Mouse (Mus musculus) neural tube, embryonic 15.5 days (tissue): Measurements from ENCODE around the gene Gm21987. TPM values are rescaled to one million over a fixed set of nuclear protein-coding genes. Genes with fewer than 3 reads are reported as not detected.
"Not testable (repeated sequence)": the region's sequence is repeated elsewhere in the genome, so short reads cannot be mapped to it uniquely, and the experiment has no call there.

ENCODE experiments used
- ATAC-seq: fragments of 200-750 bp; cut with Nextera tagmentation; 2 replicates; pipeline ENCODE4 v1.8.0; 2017; ENCODE audit warnings: mild to moderate bottlenecking, moderate TSS enrichment, moderate library complexity; ENCODE audit not compliant: low FRiP score
- H3K27ac ChIP-seq: fragments of 300-500 bp; sonication (generic); replicated peaks from 2 replicates; pipeline ENCODE4 v1.5.1; 2015; ENCODE audit warnings: mild to moderate bottlenecking, inconsistent platforms
- H3K27me3 ChIP-seq: fragments of 300-500 bp; sonication (generic); replicated peaks from 2 replicates; pipeline ENCODE4 v1.6.1; 2015; ENCODE audit warnings: inconsistent platforms
- H3K36me3 ChIP-seq: fragments of 300-500 bp; sonication (generic); 2 replicates; pipeline ENCODE4 v1.6.1; 2015; ENCODE audit warnings: inconsistent platforms
- H3K4me1 ChIP-seq: fragments of 300-500 bp; sonication (generic); 2 replicates; pipeline ENCODE4 v1.6.1; 2015; ENCODE audit warnings: inconsistent platforms
- H3K4me2 ChIP-seq: fragments of 300-500 bp; sonication (generic); 2 replicates; pipeline ENCODE4 v1.6.1; 2015; ENCODE audit warnings: inconsistent platforms, mild to moderate bottlenecking, moderate library complexity
- H3K4me3 ChIP-seq: fragments of 300-500 bp; sonication (generic); replicated peaks from 2 replicates; pipeline ENCODE4 v1.5.1; 2015; ENCODE audit warnings: mild to moderate bottlenecking, inconsistent platforms
- H3K9ac ChIP-seq: fragments of 300-500 bp; sonication (generic); replicated peaks from 2 replicates; pipeline ENCODE4 v1.6.1; 2015; ENCODE audit warnings: mild to moderate bottlenecking, inconsistent platforms
- H3K9me3 ChIP-seq: fragments of 300-500 bp; sonication (generic); replicated peaks from 2 replicates; pipeline ENCODE4 v1.6.1; 2016; ENCODE audit warnings: inconsistent platforms
- WGBS: fragments of 180-500 bp; shearing (Covaris S2); methylation state at CpG from one replicate; pipeline ENCODE4 v1.1.7; 2015; ENCODE audit warnings: mixed read lengths; 5-methylcytosine and 5-hydroxymethylcytosine counted together
- polyA plus RNA-seq: library from polyadenylated mRNA; unstranded; fragments of >200 nt; fragmentation: Nextera tagmentation; extraction: Ambion mirVana; gene quantifications from 2 replicates; pipeline ENCODE4 v1.2.1, GENCODE M21; 2015

The Gm21987 gene
- polyA plus RNA-seq, 1 experiment from 2014 or later: not detected

DNA sequence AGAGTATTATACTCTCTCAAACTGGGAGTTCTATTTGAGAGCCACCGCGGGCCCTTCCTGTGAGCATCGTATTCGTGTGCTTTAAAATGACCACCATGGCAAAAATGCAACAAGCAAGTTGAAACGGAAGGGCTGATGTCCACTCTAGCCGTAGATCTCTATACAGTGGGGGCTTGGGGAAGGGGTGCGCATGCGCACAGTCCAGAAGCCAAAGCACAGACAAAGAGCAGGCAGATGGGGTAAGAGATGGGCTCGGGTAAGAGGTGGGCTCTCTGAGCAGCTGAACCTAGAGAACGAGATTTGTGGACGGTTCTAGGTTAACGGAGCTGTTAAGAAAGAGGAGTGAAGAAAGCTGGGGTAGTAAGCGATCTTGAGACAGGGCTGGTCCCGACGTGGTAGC is 22.5 kb upstream of the Gm21987 start:
- H3K4me3 ChIP-seq: no peak overlapping the region
- 91% methylated on average over 15 of the region's 15 CpGs for WGBS

DNA sequence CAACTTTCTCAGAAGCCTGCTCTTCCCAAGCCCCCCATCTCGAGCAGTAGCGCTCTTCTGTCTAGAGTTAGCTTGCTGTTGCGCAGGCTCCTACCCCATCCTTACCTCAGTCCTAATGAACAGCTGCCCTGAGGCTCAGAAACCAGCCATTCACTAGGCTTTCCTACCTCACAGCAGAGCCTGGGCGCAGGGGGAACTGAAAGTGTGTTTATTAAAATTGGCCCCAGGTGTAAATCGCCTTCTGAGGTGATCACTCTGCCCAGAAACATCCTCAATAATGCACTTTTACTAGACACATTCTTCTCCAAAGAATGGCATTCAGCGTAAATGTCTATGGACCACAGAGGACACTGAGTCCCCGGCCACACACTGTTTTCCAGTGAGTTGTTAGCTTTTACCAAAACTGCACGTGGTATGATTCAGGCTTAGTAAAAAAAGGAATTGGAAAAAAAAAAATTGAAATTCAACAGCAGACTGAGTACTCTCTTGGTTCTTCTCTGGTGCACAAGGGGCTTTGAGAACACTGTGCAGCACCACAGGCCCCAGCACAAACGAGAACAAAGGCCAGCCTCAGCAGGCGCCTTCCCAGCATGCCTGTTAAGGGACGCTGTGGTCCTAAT is 20.0 kb upstream of the Gm21987 start:
- no peak overlapping the region for H3K27ac ChIP-seq
- H3K4me1 ChIP-seq: no peaks in the 10 kb centered on the region
- 82% methylated on average over 11 of the region's 11 CpGs for WGBS
- H3K4me2 ChIP-seq: no peak overlapping the region
- no peak overlapping the region for H3K9ac ChIP-seq
- H3K9me3 ChIP-seq: no peaks in the 10 kb centered on the region
- H3K36me3 ChIP-seq: no peaks in the 10 kb centered on the region
- ATAC-seq: no peak
- no peaks in the 10 kb centered on the region for H3K27me3 ChIP-seq
- H3K4me3 ChIP-seq: no peak overlapping the region

More for the DNA sequence above, 22.5 kb upstream of the Gm21987 start:
- Histone ChIP-seq H3K36me3 (no peaks in the 10 kb centered on the region), H3K27me3 (no peaks in the 10 kb centered on the region), H3K27ac (no peak overlapping the region), H3K4me1 (no peaks in the 10 kb centered on the region), H3K9me3 (no peaks in the 10 kb centered on the region), H3K9ac (no peak overlapping the region), H3K4me2 (no peak overlapping the region)
- ATAC-seq: no peak

- no peaks in the 10 kb centered on the region for H3K9me3 ChIP-seq
- no peak overlapping the region for H3K4me2 ChIP-seq
- ATAC-seq: no peak
- WGBS: 90% methylated on average over 3 of the region's 3 CpGs
- no peak overlapping the region for H3K4me3 ChIP-seq
- H3K9ac ChIP-seq: no peak overlapping the region
- H3K36me3 ChIP-seq: no peaks in the 10 kb centered on the region
- H3K27ac ChIP-seq: no peak overlapping the region
- H3K27me3 ChIP-seq: no peaks in the 10 kb centered on the region
- H3K4me1 ChIP-seq: no peaks in the 10 kb centered on the region
Observed at GRCm38 (mm10) chr16:38329340-38329739, 17.5 kb upstream of the Gm21987 start.

- 41% methylated on average over 6 of the region's 6 CpGs for WGBS
- Histone ChIP-seq H3K27ac (no peak overlapping the region), H3K36me3 (no peaks in the 10 kb centered on the region), H3K4me3 (no peak overlapping the region), H3K9me3 (no peaks in the 10 kb centered on the region), H3K4me2 (no peak overlapping the region), H3K27me3 (no peaks in the 10 kb centered on the region), H3K9ac (no peak overlapping the region), H3K4me1 (no peaks in the 10 kb centered on the region)
- no peak for ATAC-seq
Observed at GRCm38 (mm10) chr16:38334431-38334830, 12.4 kb upstream of the Gm21987 start.

GRCm38 (mm10) chr16:38338077-38338476 is 8.8 kb upstream of the Gm21987 start:
- not testable (repeated sequence) for H3K9ac ChIP-seq, H3K9me3 ChIP-seq, ATAC-seq, H3K27ac ChIP-seq, H3K36me3 ChIP-seq, H3K27me3 ChIP-seq, H3K4me2 ChIP-seq, H3K4me1 ChIP-seq, H3K4me3 ChIP-seq
- 85% methylated on average over 4 of the region's 4 CpGs for WGBS

DNA sequence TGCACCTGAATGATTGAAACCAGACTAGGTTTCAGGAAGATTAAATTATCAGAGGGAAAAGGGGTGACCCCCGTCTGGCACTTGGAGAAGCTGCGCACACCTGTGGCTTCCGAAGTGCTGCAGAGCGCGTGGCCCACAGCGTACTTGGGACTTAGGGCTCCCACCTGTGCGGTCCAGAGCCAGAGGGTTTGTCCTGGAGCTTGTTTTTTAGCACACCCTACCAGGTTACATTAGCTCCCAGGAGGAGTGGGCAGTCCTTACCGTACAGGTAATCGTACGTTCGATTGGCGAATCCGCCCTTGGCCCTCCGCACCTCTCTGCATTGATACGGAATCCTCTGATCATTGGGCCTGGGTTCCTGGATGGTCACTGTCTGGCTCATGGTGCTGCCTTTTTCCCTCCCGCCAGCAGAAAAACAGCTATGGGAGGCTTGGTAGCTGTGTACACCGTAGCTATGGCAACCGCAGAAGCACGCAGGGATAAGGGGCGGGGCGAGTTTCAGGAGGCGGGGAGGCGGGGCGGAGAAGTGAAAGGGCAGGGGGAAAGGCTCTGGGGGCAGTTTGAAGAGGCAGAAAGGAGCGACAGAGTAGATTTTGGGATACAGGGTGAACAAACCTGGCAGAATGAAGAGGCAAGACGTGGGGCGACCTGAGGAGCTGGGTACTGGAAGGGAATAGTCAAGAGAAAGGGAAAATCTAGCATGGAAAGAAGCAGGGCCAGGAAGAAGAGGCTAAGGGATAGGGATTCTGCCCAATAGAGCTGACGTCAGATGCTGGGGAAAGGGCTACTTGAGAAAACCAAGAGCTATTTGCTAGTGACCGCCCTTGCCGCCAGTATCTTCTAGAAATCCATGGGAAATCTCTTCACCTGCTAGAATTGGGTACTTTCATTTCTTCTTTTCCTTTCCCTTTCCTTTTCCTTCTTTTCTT is 5.2 kb upstream of the Gm21987 start, which contains the start of gene Maats1:
TSS of gene Maats1 (minus strand) at position 748 of the 929 bp plus-strand sequence.
- peaks cover 9% of the 10 kb centered on the region for H3K4me1 ChIP-seq
- peak within 1 kb of the TSS; percentile 48 for H3K4me3 ChIP-seq
- peak within 1 kb of the TSS; percentile 61; the same call in 1 of the 2 replicates for H3K27ac ChIP-seq
- peak; percentile 92 for ATAC-seq
- no peaks in the 10 kb centered on the region for H3K9me3 ChIP-seq
- peak within 1 kb of the TSS; percentile 54 for H3K9ac ChIP-seq
- WGBS: 8% methylated on average over 30 of the region's 30 CpGs
- H3K36me3 ChIP-seq: no peaks in the 10 kb centered on the region
- peak within 1 kb of the TSS; percentile 85 for H3K4me2 ChIP-seq
- no peaks in the 10 kb centered on the region for H3K27me3 ChIP-seq

DNA sequence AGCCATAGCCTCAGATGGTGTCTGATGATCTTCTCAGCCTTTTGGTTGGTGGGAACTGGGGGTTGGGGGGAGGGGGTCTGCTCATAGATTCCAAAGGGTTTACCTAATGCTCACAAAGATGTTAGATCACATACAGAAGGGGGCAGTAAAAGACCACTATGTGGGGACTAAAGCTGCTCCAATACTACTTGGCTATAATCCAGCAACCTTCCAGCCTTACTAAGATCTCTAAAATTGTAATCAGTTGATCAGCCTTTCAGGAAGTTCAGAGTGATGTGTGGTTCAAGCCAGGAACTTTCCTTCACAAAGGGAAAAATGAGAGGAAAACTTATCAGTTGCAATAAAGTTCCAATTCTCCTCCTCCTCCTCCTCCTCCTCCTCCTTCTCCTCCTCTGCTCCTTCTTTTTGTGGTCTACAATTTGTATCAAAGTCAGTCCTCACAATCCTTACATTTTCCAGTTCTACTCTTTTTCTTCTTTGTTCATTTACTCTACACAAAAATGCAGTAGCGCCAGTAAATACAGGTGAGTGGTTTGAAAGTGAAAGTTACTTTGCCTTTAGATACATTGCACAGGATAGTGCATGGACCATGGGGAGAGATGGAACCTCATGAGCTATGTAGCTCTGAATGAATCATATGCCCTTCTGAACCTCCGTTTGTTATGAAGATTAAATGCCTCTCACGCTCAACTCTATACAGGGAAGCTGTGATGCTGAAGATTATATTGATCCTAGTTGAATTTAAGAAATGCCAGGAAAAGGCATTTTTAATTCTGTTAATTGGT is 1.7 kb upstream of the Gm21987 start:
- Histone ChIP-seq H3K4me2 (no peak overlapping the region), H3K9ac (no peak overlapping the region), H3K27ac (no peak overlapping the region), H3K36me3 (peaks cover 9% of the 10 kb centered on the region), H3K4me1 (peaks cover 20% of the 10 kb centered on the region), H3K27me3 (no peaks in the 10 kb centered on the region), H3K4me3 (no peak overlapping the region), H3K9me3 (no peaks in the 10 kb centered on the region)
- ATAC-seq: no peak
- WGBS: 91% methylated on average over 3 of the region's 3 CpGs

DNA sequence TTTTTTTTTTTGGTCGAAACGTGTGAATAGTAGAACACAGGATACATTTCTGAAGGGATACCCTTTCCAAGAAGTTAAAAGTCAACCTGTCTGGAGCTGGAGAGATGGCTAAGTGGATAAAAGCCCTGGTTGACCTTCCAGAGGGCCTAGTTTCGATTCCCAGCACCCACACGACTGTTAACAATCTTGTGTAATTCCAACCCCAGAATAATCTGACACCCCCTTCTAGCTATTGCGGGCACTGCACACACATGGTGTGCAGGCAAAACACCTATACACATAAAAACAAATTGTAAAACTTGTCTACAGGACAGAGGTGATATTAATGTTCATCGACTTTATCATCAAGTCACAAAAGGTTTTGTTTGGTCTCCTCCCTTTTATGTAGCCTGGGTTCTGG is 748 bp downstream of the Gm21987 start:
- H3K27me3 ChIP-seq: no peaks in the 10 kb centered on the region
- H3K36me3 ChIP-seq: peaks cover 26% of the 10 kb centered on the region
- H3K9ac ChIP-seq: peak overlapping the region; percentile 80
- peak overlapping the region; percentile 86 for H3K4me3 ChIP-seq
- ATAC-seq: no peak
- peaks cover 13% of the 10 kb centered on the region for H3K4me1 ChIP-seq
- WGBS: 65% methylated on average over 6 of the region's 6 CpGs
- no peaks in the 10 kb centered on the region for H3K9me3 ChIP-seq
- no peak overlapping the region for H3K27ac ChIP-seq
- H3K4me2 ChIP-seq: peak overlapping the region; percentile 66

GRCm38 (mm10) chr16:38348217-38348761 is 1.4 kb downstream of the Gm21987 start:
- Histone ChIP-seq H3K9me3 (no peaks in the 10 kb centered on the region), H3K36me3 (peaks cover 26% of the 10 kb centered on the region), H3K4me3 (no peak overlapping the region), H3K4me1 (peaks cover 13% of the 10 kb centered on the region), H3K4me2 (no peak overlapping the region), H3K27ac (no peak overlapping the region), H3K9ac (no peak overlapping the region), H3K27me3 (no peaks in the 10 kb centered on the region)
- no peak for ATAC-seq
- WGBS: 90% methylated on average over 9 of the region's 9 CpGs

- peaks cover 26% of the 10 kb centered on the region for H3K36me3 ChIP-seq
- peaks cover 13% of the 10 kb centered on the region for H3K4me1 ChIP-seq
- H3K9ac ChIP-seq: no peak overlapping the region
- H3K27me3 ChIP-seq: no peaks in the 10 kb centered on the region
- H3K4me3 ChIP-seq: no peak overlapping the region
- no peak overlapping the region for H3K4me2 ChIP-seq
- H3K9me3 ChIP-seq: no peaks in the 10 kb centered on the region
- H3K27ac ChIP-seq: no peak overlapping the region
- 95% methylated on average over 2 of the region's 2 CpGs for WGBS
- no peak for ATAC-seq
Observed at GRCm38 (mm10) chr16:38349881-38350280, 3.0 kb downstream of the Gm21987 start.

DNA sequence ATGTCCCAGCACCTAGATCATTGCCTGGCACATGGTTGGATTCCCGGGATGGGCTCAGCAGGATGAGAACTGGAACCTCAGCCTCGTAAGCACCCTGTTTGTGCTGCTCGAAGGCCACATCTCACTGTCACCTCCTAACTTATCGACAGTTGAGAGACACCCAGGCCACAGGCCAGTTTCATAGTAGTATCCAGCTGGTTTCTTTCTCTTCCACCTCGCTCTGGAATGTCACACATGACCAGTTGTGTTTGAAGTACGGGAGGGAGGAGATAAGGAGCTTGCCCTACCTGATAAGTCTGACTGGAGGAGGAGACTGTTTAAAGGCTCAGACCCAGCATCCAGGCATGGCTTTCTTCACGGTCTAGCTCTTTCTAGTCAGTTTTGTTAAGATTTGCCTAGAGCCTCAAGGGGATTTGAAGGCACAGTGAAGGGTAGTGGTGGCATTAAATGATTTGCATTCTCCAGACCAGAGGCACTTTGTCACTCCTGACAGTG is 3.6 kb downstream of the Gm21987 start:
- Histone ChIP-seq H3K4me2 (no peak overlapping the region), H3K36me3 (peaks cover 26% of the 10 kb centered on the region), H3K27me3 (no peaks in the 10 kb centered on the region), H3K9me3 (no peaks in the 10 kb centered on the region), H3K9ac (no peak overlapping the region), H3K4me3 (no peak overlapping the region), H3K27ac (no peak overlapping the region), H3K4me1 (peaks cover 13% of the 10 kb centered on the region)
- WGBS: 90% methylated on average over 7 of the region's 7 CpGs
- no peak for ATAC-seq
